Mouse (Mus musculus): ENCODE measurements around the gene Olfr389. TPM values are rescaled to one million over a fixed set of nuclear protein-coding genes. Genes with fewer than 3 reads are reported as not detected.

The Olfr389 gene
- polyA plus RNA-seq (2017; shearing (Covaris generic)), result not detected

DNA sequence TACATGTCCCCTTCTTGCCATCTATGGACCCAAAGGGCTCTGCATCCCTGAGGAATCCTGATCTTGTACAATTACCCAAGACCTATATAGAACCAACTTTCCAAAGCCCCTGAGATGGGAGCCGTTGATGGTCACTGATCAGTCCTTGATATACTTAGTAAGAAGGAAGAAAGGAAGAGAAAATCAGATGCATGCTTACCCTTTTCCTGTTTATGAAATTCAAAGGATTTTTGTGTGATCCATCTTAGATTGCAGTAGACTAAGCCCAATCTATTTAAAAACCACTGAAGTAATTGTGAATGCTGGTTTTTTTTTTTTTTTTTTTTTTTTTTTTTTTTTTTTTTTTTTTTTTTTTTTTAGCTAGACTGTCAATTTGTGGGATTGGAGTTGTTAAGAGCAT is at the start of gene Olfr389:
Gene Olfr389, minus strand, starts transcription at position 101 of the 400 bp plus-strand sequence.

GRCm38 (mm10) chr11:73816949-73817348 is 36.4 kb upstream of the Olfr389 start, which contains the start of gene Olfr392:
Gene Olfr392, minus strand, starts transcription at chr11:73817049.

DNA sequence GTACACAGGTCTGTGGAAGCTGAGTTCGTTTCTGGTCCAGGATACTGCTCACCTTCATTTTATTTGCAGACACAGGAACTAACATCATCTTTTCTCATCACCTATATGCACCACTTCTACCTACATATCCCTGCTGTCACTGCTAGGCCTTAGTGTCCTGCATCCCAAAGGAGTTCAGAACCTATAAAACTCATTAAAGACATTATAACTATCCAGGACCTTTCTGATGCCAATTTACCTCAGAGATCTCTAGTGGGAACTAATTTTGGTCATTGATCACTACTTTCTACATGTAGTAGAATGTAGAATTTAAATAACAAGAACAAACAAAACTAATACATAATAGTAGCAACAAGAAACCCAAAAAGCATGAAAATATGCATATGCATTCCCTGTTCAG is 22.4 kb upstream of the Olfr389 start, which contains the start of gene Olfr391-ps:
Gene Olfr391-ps, minus strand, starts transcription at position 101 of the 400 bp plus-strand sequence.

GRCm38 (mm10) chr11:73782664-73783063 is 2.2 kb upstream of the Olfr389 start, which contains the start of gene Olfr390:
Gene Olfr390, plus strand, starts transcription at chr11:73782964.

Other genes starting within 250 kb of the Olfr389 start
- gene Olfr385, start 187.7 kb downstream of the Olfr389 start, polyA plus RNA-seq (2017; shearing (Covaris generic)), result not detected
- gene Olfr384, start 182.1 kb downstream of the Olfr389 start, polyA plus RNA-seq (2017; shearing (Covaris generic)), result not detected
- not detected for gene Zfp735, start 91.9 kb downstream of the Olfr389 start, polyA plus RNA-seq (2017; shearing (Covaris generic))
- not detected for gene Olfr390, start 2.3 kb upstream of the Olfr389 start, polyA plus RNA-seq (2017; shearing (Covaris generic))
- not detected for gene Olfr391-ps, start 22.3 kb upstream of the Olfr389 start, polyA plus RNA-seq (2017; shearing (Covaris generic))
- not detected for gene Olfr392, start 36.3 kb upstream of the Olfr389 start, polyA plus RNA-seq (2017; shearing (Covaris generic))
- gene Olfr393, start 70.7 kb upstream of the Olfr389 start, polyA plus RNA-seq (2017; shearing (Covaris generic)), result not detected
- not detected for gene Olfr394, start 110.1 kb upstream of the Olfr389 start, polyA plus RNA-seq (2017; shearing (Covaris generic))
- gene Olfr395, start 128.6 kb upstream of the Olfr389 start, polyA plus RNA-seq (2017; shearing (Covaris generic)), result not detected
- gene Olfr23, start 156.0 kb upstream of the Olfr389 start, polyA plus RNA-seq (2017; shearing (Covaris generic)), result not detected
- gene Olfr397, start 180.1 kb upstream of the Olfr389 start, polyA plus RNA-seq (2017; shearing (Covaris generic)), result not detected
- not detected for gene Olfr398, start 209.7 kb upstream of the Olfr389 start, polyA plus RNA-seq (2017; shearing (Covaris generic))

Data from effector memory CD4-positive, alpha-beta T cell, adult 5 months (primary cell).